Mouse (Mus musculus) heart, postnatal 0 days (tissue): ENCODE measurements around the gene Rnf208. TPM values are rescaled to one million over a fixed set of nuclear protein-coding genes. Genes with fewer than 3 reads are reported as not detected.

ENCODE experiments used
- ATAC-seq: fragments of 200-750 bp; cut with Nextera tagmentation; 2 replicates; pipeline ENCODE4 v1.8.0; 2017; ENCODE audit warnings: low read depth, moderate number of reproducible peaks, moderate library complexity; ENCODE audit not compliant: insufficient read depth
- DNase-seq: peaks from one replicate; pipeline ENCODE4 v3.0.0-alpha.2; 2016; ENCODE audit warnings: low spot score
- H3K27ac ChIP-seq: fragments of 300-500 bp; sonication (generic); 2 replicates; pipeline ENCODE4 v1.5.1; 2014; ENCODE audit warnings: low read depth, mild to moderate bottlenecking
- H3K27me3 ChIP-seq: fragments of 300-500 bp; sonication (generic); 2 replicates; pipeline ENCODE4 v1.6.1; 2014; ENCODE audit warnings: low read length, mixed read lengths; ENCODE audit not compliant: control insufficient read depth, insufficient read depth
- H3K36me3 ChIP-seq: fragments of 300-500 bp; sonication (generic); replicated peaks from 2 replicates; pipeline ENCODE4 v1.6.1; 2014; ENCODE audit warnings: low read length, mixed read lengths; ENCODE audit not compliant: control insufficient read depth, insufficient read depth
- H3K4me1 ChIP-seq: fragments of 300-500 bp; sonication (generic); 2 replicates; pipeline ENCODE4 v1.6.1; 2014; ENCODE audit warnings: antibody characterized with exemption; ENCODE audit not compliant: control insufficient read depth, insufficient read depth
- H3K4me2 ChIP-seq: fragments of 300-500 bp; sonication (generic); 2 replicates; pipeline ENCODE4 v1.6.1; 2014; ENCODE audit warnings: low read depth, mild to moderate bottlenecking, low read length, moderate library complexity
- H3K4me3 ChIP-seq: fragments of 300-500 bp; sonication (generic); 2 replicates; pipeline ENCODE4 v1.5.1; 2014; ENCODE audit warnings: low read depth, low read length
- H3K9ac ChIP-seq: fragments of 300-500 bp; sonication (generic); replicated peaks from 2 replicates; pipeline ENCODE4 v1.6.1; 2014; ENCODE audit warnings: low read depth, low read length, mixed read lengths
- H3K9me3 ChIP-seq: fragments of 300-500 bp; sonication (generic); replicated peaks from 2 replicates; pipeline ENCODE4 v1.6.1; 2016; ENCODE audit warnings: low read length; ENCODE audit not compliant: control insufficient read depth
- CTCF ChIP-seq: IDR thresholded peaks from 2 replicates; pipeline ENCODE4 v1.5.1; 2016; ENCODE audit warnings: antibody characterized with exemption, control low read depth, low read depth
- EP300 ChIP-seq: IDR thresholded peaks from 2 replicates; pipeline ENCODE4 v1.6.1; 2016; ENCODE audit warnings: antibody characterized with exemption, low read depth
- WGBS: fragments of 180-500 bp; shearing (Covaris S2); extraction: QIAGEN DNeasy Blood & Tissue Kit; methylation state at CpG from one replicate; pipeline ENCODE4 v1.1.7; 2014; 5-methylcytosine and 5-hydroxymethylcytosine counted together
- polyA plus RNA-seq: library from polyadenylated mRNA; unstranded; fragments of >200 nt; fragmentation: Nextera tagmentation; extraction: Ambion mirVana; gene quantifications from 2 replicates; pipeline ENCODE4 v1.2.1, GENCODE M21; 2015
- total RNA-seq: library from RNA; depleted of rRNA; stranded (reverse); fragments of >200 nt; gene quantifications from 2 replicates; pipeline ENCODE4 v1.2.3, GENCODE M21; 2014; ENCODE audit warnings: low replicate concordance

Rnf208 gene
- total and polyA plus RNA-seq, 2 experiments from 2014 or later, result 0.92 to 2.4 TPM

DNA sequence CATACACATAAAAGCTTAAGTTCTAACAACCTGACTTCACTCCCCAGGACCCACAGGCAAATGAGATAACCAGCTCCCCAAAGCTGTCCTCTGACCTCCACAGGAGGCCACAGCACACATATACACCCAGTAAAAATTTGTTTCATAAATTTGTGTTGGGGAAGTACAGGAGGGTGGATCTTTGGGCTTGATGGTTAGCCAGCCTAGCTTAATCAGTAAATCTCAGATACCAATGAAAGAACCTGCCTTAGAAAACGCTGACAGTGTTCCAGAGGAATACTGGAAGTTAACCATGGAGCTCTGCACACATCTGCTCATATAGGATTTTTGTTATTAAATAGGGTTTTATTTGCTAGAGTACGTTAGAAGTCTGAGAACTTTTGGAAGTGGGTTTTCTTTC lies 24.4 kb upstream of the Rnf208 start:
- Histone ChIP-seq H3K4me1 (no peaks in the 10 kb centered on the region), H3K4me3 (no peak overlapping the region), H3K27me3 (no peaks in the 10 kb centered on the region), H3K9me3 (no peaks in the 10 kb centered on the region), H3K9ac (no peak overlapping the region), H3K36me3 (peaks cover 11% of the 10 kb centered on the region), H3K27ac (no peak overlapping the region), H3K4me2 (no peak overlapping the region)
- DNase-seq, result no peak
- WGBS, result 52% methylated on average over 2 of the region's 2 CpGs
- TF ChIP-seq EP300, result no peak
- no peak for TF ChIP-seq CTCF
- ATAC-seq, result no peak

DNA sequence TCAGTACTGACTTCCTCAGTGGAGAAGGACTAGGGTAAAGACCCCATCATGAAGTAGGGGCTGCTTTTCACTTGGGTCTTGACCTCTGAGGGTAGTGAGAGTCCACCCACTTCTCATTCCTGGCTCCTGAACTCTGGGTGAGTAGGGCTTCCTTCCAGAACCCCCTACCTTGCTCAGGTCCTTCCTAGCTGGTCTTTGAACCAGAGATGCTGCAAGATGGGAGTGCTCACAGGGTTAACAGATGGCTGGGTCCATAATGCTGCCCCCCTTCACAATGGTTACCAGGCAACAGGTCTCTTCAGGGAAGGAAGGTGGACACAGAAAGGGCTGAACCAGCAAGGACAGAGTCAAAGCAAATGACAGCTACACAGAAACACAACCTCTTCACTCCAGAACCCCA lies 23.6 kb upstream of the Rnf208 start, which contains the start of gene Fam166a:
TSS of gene Fam166a (plus strand) at position 301 of the 400 bp plus-strand sequence.
- TF ChIP-seq CTCF (no peak), EP300 (no peak)

DNA sequence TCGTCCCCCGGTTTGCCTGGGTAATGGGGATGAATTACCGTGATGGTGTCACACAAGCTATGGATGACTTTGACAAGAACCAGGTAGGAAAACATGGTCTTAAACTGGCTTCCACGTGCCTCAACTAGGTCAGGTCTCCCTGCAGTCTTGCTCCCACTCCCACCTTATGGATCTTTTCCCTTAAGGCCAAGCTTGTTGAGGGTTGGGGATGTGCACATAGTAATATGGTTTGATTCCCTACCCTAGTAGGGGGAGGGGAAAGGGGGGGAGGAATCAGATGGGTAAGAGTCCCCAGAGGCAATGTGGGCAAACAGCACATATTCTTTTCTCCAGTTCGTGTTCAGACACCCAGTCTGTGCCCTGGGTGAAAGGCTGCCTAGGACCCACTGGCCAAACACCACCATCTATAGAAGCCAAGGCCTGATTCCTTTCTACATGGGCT lies 20.7 kb upstream of the Rnf208 start:
- Histone ChIP-seq H3K27me3 (no peaks in the 10 kb centered on the region), H3K4me2 (no peak overlapping the region), H3K4me1 (peaks cover 13% of the 10 kb centered on the region), H3K9me3 (no peaks in the 10 kb centered on the region), H3K4me3 (no peak overlapping the region), H3K36me3 (peaks cover 11% of the 10 kb centered on the region), H3K9ac (no peak overlapping the region), H3K27ac (no peak overlapping the region)
- no peak for ATAC-seq
- TF ChIP-seq CTCF (no peak), EP300 (no peak)
- no peak for DNase-seq
- 65% methylated on average over 5 of the region's 5 CpGs for WGBS

More for the DNA sequence above, 23.6 kb upstream of the Rnf208 start, which contains the start of gene Fam166a:
- no peaks in the 10 kb centered on the region for H3K9me3 ChIP-seq
- peaks cover 11% of the 10 kb centered on the region for H3K36me3 ChIP-seq
- H3K4me3 ChIP-seq, result no peak within 1 kb of the TSS
- no peak within 1 kb of the TSS for H3K4me2 ChIP-seq
- DNase-seq (no peak), ATAC-seq (no peak)
- no peak within 1 kb of the TSS for H3K27ac ChIP-seq
- H3K9ac ChIP-seq, result no peak within 1 kb of the TSS
- peaks cover 5% of the 10 kb centered on the region for H3K4me1 ChIP-seq
- H3K27me3 ChIP-seq, result no peaks in the 10 kb centered on the region

DNA sequence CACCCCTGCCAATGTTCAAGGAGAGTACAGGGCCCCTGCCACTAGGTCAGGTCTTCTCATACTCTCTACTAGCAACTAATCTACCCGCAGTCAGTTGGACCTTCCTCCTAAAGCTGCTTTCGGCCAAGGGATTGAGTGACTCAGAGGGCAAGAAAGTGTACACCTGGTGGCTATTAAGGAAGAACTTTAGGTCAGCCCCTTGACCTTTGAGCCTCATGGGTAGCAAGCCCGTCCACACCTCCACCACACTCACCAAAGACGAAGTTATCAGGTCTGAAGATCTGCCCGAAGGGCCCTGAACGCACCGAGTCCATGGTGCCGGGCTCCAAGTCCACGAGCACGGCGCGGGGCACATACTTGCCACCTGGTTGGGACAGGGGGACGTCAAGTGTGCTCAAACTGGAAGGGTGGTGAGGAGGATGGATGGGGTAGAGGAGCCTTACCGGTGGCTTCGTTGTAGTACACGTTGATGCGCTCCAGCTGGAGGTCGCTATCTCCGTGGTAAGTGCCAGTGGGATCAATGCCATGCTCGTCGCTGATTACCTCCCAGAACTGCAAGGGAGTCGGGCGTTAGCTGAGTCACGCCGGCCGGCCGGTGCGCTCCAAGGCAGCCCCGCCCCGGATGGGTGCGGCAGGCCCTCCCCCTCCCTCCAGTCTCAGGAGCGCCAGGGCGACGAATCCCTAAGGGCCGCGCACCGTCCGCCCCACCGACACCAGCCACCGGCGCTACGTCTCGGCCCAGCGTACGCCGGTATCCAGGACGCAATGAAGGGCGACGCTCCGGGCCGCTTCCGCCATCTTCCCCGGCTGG lies 18.2 kb upstream of the Rnf208 start:
- TF ChIP-seq EP300 (peak; percentile 73), CTCF (no peak)
- H3K9me3 ChIP-seq, result no peaks in the 10 kb centered on the region
- peak overlapping the region; percentile 96 for H3K27ac ChIP-seq
- peak overlapping the region; percentile 86 for H3K4me2 ChIP-seq
- under 1% methylated on average over 53 of the region's 53 CpGs for WGBS
- peak overlapping the region; percentile 83 for H3K9ac ChIP-seq
- DNase-seq, result peak; percentile 79
- H3K36me3 ChIP-seq, result peaks cover 11% of the 10 kb centered on the region
- H3K27me3 ChIP-seq, result no peaks in the 10 kb centered on the region
- ATAC-seq, result peak; percentile 52
- peaks cover 21% of the 10 kb centered on the region for H3K4me1 ChIP-seq
- H3K4me3 ChIP-seq, result peak overlapping the region; percentile 78

DNA sequence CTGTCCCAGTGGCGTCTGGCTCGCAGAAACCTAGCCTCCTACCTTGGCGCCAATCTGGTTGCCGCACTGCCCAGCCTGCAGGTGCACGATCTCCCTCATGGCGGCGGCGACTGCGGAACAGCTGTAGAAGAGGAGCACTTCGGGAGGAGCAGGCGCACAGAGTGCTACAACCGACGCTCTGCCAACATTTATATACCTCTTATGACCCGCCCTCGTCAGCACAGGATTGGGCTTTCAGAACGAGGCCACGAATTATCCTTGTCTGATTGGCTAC lies 17.6 kb upstream of the Rnf208 start, which contains the start of gene Tubb4b:
TSS of gene Tubb4b (minus strand) at position 211 of the 274 bp plus-strand sequence.
- Histone ChIP-seq H3K4me2 (peak within 1 kb of the TSS; percentile 86), H3K27ac (peak within 1 kb of the TSS; percentile 96), H3K9ac (peak within 1 kb of the TSS; percentile 83), H3K27me3 (no peaks in the 10 kb centered on the region), H3K36me3 (peaks cover 11% of the 10 kb centered on the region), H3K4me3 (peak within 1 kb of the TSS; percentile 78), H3K4me1 (peaks cover 22% of the 10 kb centered on the region), H3K9me3 (no peaks in the 10 kb centered on the region)
- 0% methylated on average over 13 of the region's 17 CpGs for WGBS
- peak; percentile 20; the same call in 1 of the 2 replicates for TF ChIP-seq CTCF
- no peak for TF ChIP-seq EP300
- ATAC-seq (no peak), DNase-seq (no peak)
